Mouse (Mus musculus) left cerebral cortex, postnatal 10 days (tissue): Measurements from ENCODE around the gene Tubgcp6. TPM values are rescaled to one million over a fixed set of nuclear protein-coding genes. Genes with fewer than 3 reads are reported as not detected.
A peak's percentile ranks its signal among the peaks of the same experiment; 100 is the strongest.

Experiments
- DNase-seq, 2 experiments: peaks; one replicate each; pipeline ENCODE4 v3.0.0; 2021 to 2022; ENCODE audit warnings: low spot score in 2 of 2, mixed read lengths in 1 of 2; ENCODE audit errors: extremely low spot score in 1 of 2
- intact Hi-C: fragments of 180-260 bp; cut with DNase I; formaldehyde crosslinking; loops from one replicate; pipeline ENCODE4 v1.15.1; 2025
- microRNA-seq: library from miRNA; unstranded; fragments of <30 nt; microRNA quantifications from one replicate; pipeline ENCODE4 v1.2.0, GENCODE M21; 2022
- total RNA-seq, 2 experiments: library from RNA; stranded (reverse); gene quantifications; 2 replicates each; pipeline ENCODE4 v1.2.3; 2021

Tubgcp6 gene
- total RNA-seq, 2 experiments from 2014 or later: 26.3 to 30.3 TPM

GRCm38 (mm10) chr15:89058736-89059135 is 64.2 kb downstream of the Tubgcp6 start:
- DNase-seq: peak; percentile 0 to 18
- intact Hi-C loops: no loop called here

- no peak for DNase-seq
- intact Hi-C loops: no loop called here
Measured at GRCm38 (mm10) chr15:89054666-89055065, 68.2 kb downstream of the Tubgcp6 start.

Small RNA genes lying within 50 kb of the gene (microRNA-seq; reads per million reads assigned to microRNA genes)
- 3.4 reads per million, percentile 7 among the genes with 10 or more reads in this experiment for gene Mir7118

Other genes with a start within 250 kb of the Tubgcp6 start
- 1 to 10 TPM; 1.3 to 1.7 TPM for gene Ttll8, start 168.7 kb downstream of the Tubgcp6 start, total RNA-seq
- gene Mlc1, start 144.1 kb downstream of the Tubgcp6 start, total RNA-seq: 10 to 100 TPM; 89.8 to 93.9 TPM
- under 1 TPM in 1 of 2 experiments, not detected in 1; 0.85 TPM for gene Mov10l1, start 140.2 kb downstream of the Tubgcp6 start, total RNA-seq
- 100 to 1,000 TPM; 106 to 111 TPM for gene Panx2, start 63.4 kb downstream of the Tubgcp6 start, total RNA-seq
- gene Trabd, start 48.0 kb downstream of the Tubgcp6 start, total RNA-seq: 10 to 100 TPM; 17.5 TPM
- 10 to 100 TPM; 19.1 to 20.6 TPM for gene Selenoo, start 34.0 kb downstream of the Tubgcp6 start, total RNA-seq
- 10 to 100 TPM; 18.1 to 19.3 TPM for gene Hdac10, start 5.6 kb upstream of the Tubgcp6 start, total RNA-seq
- gene Mapk12, start 17.6 kb upstream of the Tubgcp6 start, total RNA-seq: 1 to 10 TPM; 5.0 to 5.3 TPM
- gene Mapk11, start 26.5 kb upstream of the Tubgcp6 start, total RNA-seq: 10 to 100 TPM; 24.7 to 28.2 TPM
- gene Plxnb2, start 57.7 kb upstream of the Tubgcp6 start, total RNA-seq: 10 to 100 TPM; 49.0 to 52.3 TPM
- 10 to 100 TPM; 41.4 to 41.8 TPM for gene Dennd6b, start 73.4 kb upstream of the Tubgcp6 start, total RNA-seq
- 100 to 1,000 TPM; 154 to 159 TPM for gene Ppp6r2, start 88.4 kb upstream of the Tubgcp6 start, total RNA-seq
- gene Sbf1, start 192.2 kb upstream of the Tubgcp6 start, total RNA-seq: 100 to 1,000 TPM; 180 to 205 TPM
- not detected for gene Adm2, start 199.6 kb upstream of the Tubgcp6 start, total RNA-seq
- not detected for gene Miox, start 211.3 kb upstream of the Tubgcp6 start, total RNA-seq
- 10 to 100 TPM; 17.2 to 23.0 TPM for gene Lmf2, start 232.5 kb upstream of the Tubgcp6 start, total RNA-seq
- gene Ncaph2, start 232.6 kb upstream of the Tubgcp6 start, total RNA-seq: 10 to 100 TPM; 88.3 to 93.1 TPM